Mouse (Mus musculus) kidney, postnatal 0 days (tissue): ENCODE measurements at regions not wholly inside any gene's neighbourhood (a gene's known extent, or its start where the extent isn't known, plus 50 kb on each side); places are given as distances from the start of the nearest gene placed in this dataset.

Experiments
- ATAC-seq: fragments of 200-750 bp; cut with Nextera tagmentation; replicated peaks from 2 replicates; pipeline ENCODE4 v1.8.0; 2017; ENCODE audit warnings: low read depth, moderate number of reproducible peaks, moderate TSS enrichment, moderate library complexity; ENCODE audit not compliant: low FRiP score
- DNase-seq: peaks from one replicate; pipeline ENCODE4 v3.0.0-alpha.2; 2016; ENCODE audit warnings: low spot score
- H3K27ac ChIP-seq: fragments of 300-500 bp; sonication (generic); 2 replicates; pipeline ENCODE4 v1.5.1; 2014; ENCODE audit warnings: mild to moderate bottlenecking
- H3K27me3 ChIP-seq: fragments of 300-500 bp; sonication (generic); 2 replicates; pipeline ENCODE4 v1.6.1; 2014; ENCODE audit warnings: low read length, mixed read lengths; ENCODE audit not compliant: insufficient read depth
- H3K36me3 ChIP-seq: fragments of 300-500 bp; sonication (generic); 2 replicates; pipeline ENCODE4 v1.6.1; 2014; ENCODE audit warnings: low read length, mixed read lengths; ENCODE audit not compliant: insufficient read depth
- H3K4me1 ChIP-seq: fragments of 300-500 bp; sonication (generic); replicated peaks from 2 replicates; pipeline ENCODE4 v1.6.1; 2014; ENCODE audit warnings: antibody characterized with exemption, low read length, mixed read lengths; ENCODE audit not compliant: insufficient read depth
- H3K4me2 ChIP-seq: fragments of 300-500 bp; sonication (generic); 2 replicates; pipeline ENCODE4 v1.6.1; 2014; ENCODE audit warnings: mild to moderate bottlenecking, low read length, moderate library complexity, mixed read lengths
- H3K4me3 ChIP-seq: fragments of 300-500 bp; sonication (generic); replicated peaks from 2 replicates; pipeline ENCODE4 v1.5.1; 2014; ENCODE audit warnings: low read depth, low read length
- H3K9ac ChIP-seq: fragments of 300-500 bp; sonication (generic); 2 replicates; pipeline ENCODE4 v1.6.1; 2014; ENCODE audit warnings: low read depth, low read length
- H3K9me3 ChIP-seq: fragments of 300-500 bp; sonication (generic); replicated peaks from 2 replicates; pipeline ENCODE4 v1.6.1; 2016; ENCODE audit warnings: low read length, inconsistent platforms, mixed read lengths
- CTCF ChIP-seq: IDR thresholded peaks from 2 replicates; pipeline ENCODE4 v1.5.1; 2016; ENCODE audit warnings: antibody characterized with exemption, low read depth, mild to moderate bottlenecking, moderate library complexity
- WGBS: fragments of 180-500 bp; shearing (Covaris S2); extraction: QIAGEN DNeasy Blood & Tissue Kit; methylation state at CpG from one replicate; pipeline ENCODE4 v1.1.7; 2014; 5-methylcytosine and 5-hydroxymethylcytosine counted together

GRCm38 (mm10) chr6:93218015-93218593, 274.8 kb upstream of the Adamts9 start:
- no peak for TF ChIP-seq CTCF
- ATAC-seq (no peak), DNase-seq (no peak)
- WGBS, result 62% methylated on average over 4 of the region's 4 CpGs
- no peak overlapping the region for H3K9ac ChIP-seq
- no peak overlapping the region for H3K4me2 ChIP-seq
- no peak overlapping the region for H3K4me3 ChIP-seq
- no peaks in the 10 kb centered on the region for H3K4me1 ChIP-seq
- H3K27me3 ChIP-seq, result no peaks in the 10 kb centered on the region
- H3K9me3 ChIP-seq, result no peaks in the 10 kb centered on the region
- no peak overlapping the region for H3K27ac ChIP-seq
- H3K36me3 ChIP-seq, result no peaks in the 10 kb centered on the region

DNA sequence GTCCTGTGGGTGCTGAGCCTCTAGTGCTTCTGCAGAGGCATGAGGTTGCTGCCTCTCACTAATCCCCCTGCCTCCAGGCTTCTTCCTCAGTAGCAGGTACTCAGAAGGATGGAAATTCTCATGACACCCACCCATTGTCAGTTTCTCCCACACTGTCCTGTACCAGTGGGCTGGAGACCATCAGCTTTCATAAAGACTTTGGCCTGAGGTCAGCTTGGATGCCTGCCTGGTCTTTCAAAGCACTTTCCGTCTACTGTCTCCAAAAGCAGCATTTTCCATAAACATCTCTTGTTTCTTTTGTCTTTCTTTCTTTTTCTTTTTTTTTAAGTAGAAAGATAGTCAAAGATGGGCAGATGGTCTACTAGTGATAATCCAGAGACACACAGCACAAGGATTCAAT, 257.6 kb upstream of the Adamts9 start:
- H3K4me1 ChIP-seq, result no peaks in the 10 kb centered on the region
- H3K9me3 ChIP-seq, result no peaks in the 10 kb centered on the region
- H3K27me3 ChIP-seq, result no peaks in the 10 kb centered on the region
- H3K36me3 ChIP-seq, result no peaks in the 10 kb centered on the region
- H3K9ac ChIP-seq, result no peak overlapping the region
- H3K27ac ChIP-seq, result no peak overlapping the region
- 73% methylated on average over 1 of the region's 1 CpGs for WGBS
- H3K4me2 ChIP-seq, result no peak overlapping the region
- DNase-seq (no peak), ATAC-seq (no peak)
- no peak for TF ChIP-seq CTCF
- no peak overlapping the region for H3K4me3 ChIP-seq

DNA sequence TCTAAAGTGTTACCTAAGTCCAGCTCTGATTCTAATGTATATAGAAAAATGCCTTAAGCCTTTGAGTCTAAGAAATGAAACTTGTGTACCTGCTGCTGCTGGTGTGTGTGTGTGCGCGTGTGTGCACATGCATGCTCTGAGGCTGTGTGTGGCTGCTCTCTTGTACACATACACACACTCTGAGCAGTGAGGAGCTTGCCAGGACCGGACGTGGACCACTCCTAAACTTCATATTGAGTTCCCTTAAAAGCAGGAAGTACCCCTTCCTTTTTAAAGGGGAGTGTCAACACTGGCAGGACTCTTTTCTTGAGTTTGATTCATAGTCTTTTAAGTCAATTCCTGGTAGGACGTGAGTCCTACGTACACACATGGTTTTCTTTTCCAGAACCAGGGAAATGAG, 251.4 kb upstream of the Adamts9 start:
- TF ChIP-seq CTCF, result no peak
- DNase-seq (no peak), ATAC-seq (no peak)
- Histone ChIP-seq H3K27ac (no peak overlapping the region), H3K9me3 (no peaks in the 10 kb centered on the region), H3K36me3 (no peaks in the 10 kb centered on the region), H3K4me2 (no peak overlapping the region), H3K4me1 (no peaks in the 10 kb centered on the region), H3K4me3 (no peak overlapping the region), H3K9ac (no peak overlapping the region), H3K27me3 (no peaks in the 10 kb centered on the region)
- whole genome bisulfite sequencing, result 77% methylated on average over 6 of the region's 6 CpGs

DNA sequence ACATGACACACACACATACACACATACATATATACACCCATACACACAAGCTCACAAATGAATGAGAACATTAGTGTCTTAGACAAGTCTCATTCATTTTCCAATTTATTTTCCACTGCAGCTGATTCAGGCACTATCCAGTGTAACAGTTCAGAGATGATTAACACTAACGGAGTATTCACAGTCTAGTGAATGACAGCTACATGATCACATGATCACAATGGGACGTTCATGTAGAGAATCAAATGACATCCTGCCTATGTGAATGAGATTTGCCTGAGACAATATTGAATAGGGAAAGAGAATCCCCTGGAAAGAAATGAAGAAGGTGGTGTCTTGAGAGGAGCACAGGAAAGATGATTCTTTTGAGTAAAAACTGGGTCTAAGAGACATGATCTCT, 249.7 kb upstream of the Adamts9 start:
- H3K27me3 ChIP-seq, result no peaks in the 10 kb centered on the region
- DNase-seq, result no peak
- H3K9ac ChIP-seq, result no peak overlapping the region
- ATAC-seq, result no peak
- no peaks in the 10 kb centered on the region for H3K4me1 ChIP-seq
- H3K9me3 ChIP-seq, result no peaks in the 10 kb centered on the region
- no peak overlapping the region for H3K4me3 ChIP-seq
- TF ChIP-seq CTCF, result no peak
- H3K27ac ChIP-seq, result no peak overlapping the region
- 47% methylated on average over 2 of the region's 2 CpGs for WGBS
- H3K4me2 ChIP-seq, result no peak overlapping the region
- H3K36me3 ChIP-seq, result no peaks in the 10 kb centered on the region

GRCm38 (mm10) chr6:93190986-93191385, 247.7 kb upstream of the Adamts9 start:
- Histone ChIP-seq H3K36me3 (no peaks in the 10 kb centered on the region), H3K9me3 (no peaks in the 10 kb centered on the region), H3K27ac (no peak overlapping the region), H3K4me2 (no peak overlapping the region), H3K4me1 (no peaks in the 10 kb centered on the region), H3K27me3 (no peaks in the 10 kb centered on the region), H3K9ac (no peak overlapping the region), H3K4me3 (no peak overlapping the region)
- no peak for TF ChIP-seq CTCF
- WGBS, result 86% methylated on average over 2 of the region's 2 CpGs
- DNase-seq (no peak), ATAC-seq (no peak)

GRCm38 (mm10) chr6:93168526-93168925, 225.2 kb upstream of the Adamts9 start:
- Histone ChIP-seq H3K36me3 (no peaks in the 10 kb centered on the region), H3K9me3 (no peaks in the 10 kb centered on the region), H3K4me3 (no peak overlapping the region), H3K4me2 (no peak overlapping the region), H3K9ac (no peak overlapping the region), H3K4me1 (peaks cover 15% of the 10 kb centered on the region), H3K27me3 (no peaks in the 10 kb centered on the region), H3K27ac (no peak overlapping the region)
- 75% methylated on average over 5 of the region's 5 CpGs for WGBS
- ATAC-seq (no peak), DNase-seq (peak; percentile 9)
- TF ChIP-seq CTCF, result no peak

- Histone ChIP-seq H3K9me3 (no peaks in the 10 kb centered on the region), H3K4me2 (no peak overlapping the region), H3K4me1 (peaks cover 12% of the 10 kb centered on the region), H3K9ac (no peak overlapping the region), H3K27ac (no peak overlapping the region), H3K4me3 (no peak overlapping the region), H3K36me3 (no peaks in the 10 kb centered on the region), H3K27me3 (no peaks in the 10 kb centered on the region)
- DNase-seq (peak; percentile 41), ATAC-seq (no peak)
- no peak for TF ChIP-seq CTCF
- WGBS, result 28% methylated on average over 7 of the region's 7 CpGs
These were observed 224.0 kb upstream of the Adamts9 start for GRCm38 (mm10) chr6:93167281-93167680.
